Mouse (Mus musculus): ENCODE results near the gene Slc12a5. TPM values are rescaled to one million over a fixed set of nuclear protein-coding genes. Genes with fewer than 3 reads are reported as not detected.

Slc12a5 gene
- polyA plus RNA-seq, 1 experiment from 2014 or later, result 52.7 TPM

DNA sequence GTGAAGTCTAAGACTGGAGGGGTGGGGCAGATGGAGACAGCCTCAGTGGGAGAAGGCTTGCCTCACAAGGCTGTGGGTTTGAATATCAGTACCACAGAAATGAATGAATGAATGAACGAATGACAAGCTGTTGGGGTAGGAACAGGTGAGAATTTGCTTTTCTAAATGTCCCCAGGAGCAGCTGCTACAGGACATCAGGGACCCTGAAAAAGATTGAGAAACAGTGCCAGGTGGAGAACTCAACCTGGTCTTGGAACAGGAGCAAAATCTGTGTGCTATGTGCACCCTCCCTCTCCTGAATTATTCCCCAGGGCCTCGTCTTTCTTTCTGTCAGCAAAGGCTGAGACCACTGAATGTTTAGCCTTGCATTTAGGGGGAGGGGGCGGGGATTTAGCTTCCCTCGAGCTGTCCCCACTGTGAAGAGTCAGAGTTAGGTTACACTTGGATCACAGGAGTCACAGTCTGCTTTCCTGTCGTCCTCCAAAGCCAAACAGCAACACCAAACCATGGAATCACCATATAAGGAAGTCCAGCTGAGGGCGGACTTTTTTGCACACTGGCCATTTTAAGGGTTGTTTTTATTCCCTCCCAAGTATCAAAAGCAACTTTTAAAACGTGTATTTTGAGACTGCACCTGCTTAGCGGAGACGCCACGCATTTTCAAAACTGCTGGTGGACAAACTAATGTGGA lies 20.3 kb upstream of the Slc12a5 start, which contains the start of gene Mmp9:
Gene Mmp9, plus strand, starts transcription at position 641 of the 691 bp plus-strand sequence.
- H3K9ac ChIP-seq (ENCODE audit: low read depth, low read length), result peak within 1 kb of the TSS; percentile 52; the same call in 1 of the 2 replicates
- H3K27me3 ChIP-seq (replicated peaks; ENCODE audit: control insufficient read depth, insufficient read depth, low read length), result no peaks in the 10 kb centered on the region; the same call in none of the 2 replicates
- H3K4me1 ChIP-seq (ENCODE audit: control insufficient read depth, insufficient read depth, low read depth, low read length), result peaks cover 18% of the 10 kb centered on the region
- H3K9me3 ChIP-seq (ENCODE audit: control insufficient read depth, low read length), result no peaks in the 10 kb centered on the region
- no peak within 1 kb of the TSS for H3K4me3 ChIP-seq (ENCODE audit: low read length)
- WGBS, result 23% methylated on average over 10 of the region's 10 CpGs
- no peak for ATAC-seq
- peak within 1 kb of the TSS; percentile 76 for H3K27ac ChIP-seq (ENCODE audit: low read depth, low read length)
- H3K4me2 ChIP-seq (ENCODE audit: low read length), result peak within 1 kb of the TSS; percentile 64
- no peaks in the 10 kb centered on the region for H3K36me3 ChIP-seq (ENCODE audit: control insufficient read depth, insufficient read depth, low read length)

DNA sequence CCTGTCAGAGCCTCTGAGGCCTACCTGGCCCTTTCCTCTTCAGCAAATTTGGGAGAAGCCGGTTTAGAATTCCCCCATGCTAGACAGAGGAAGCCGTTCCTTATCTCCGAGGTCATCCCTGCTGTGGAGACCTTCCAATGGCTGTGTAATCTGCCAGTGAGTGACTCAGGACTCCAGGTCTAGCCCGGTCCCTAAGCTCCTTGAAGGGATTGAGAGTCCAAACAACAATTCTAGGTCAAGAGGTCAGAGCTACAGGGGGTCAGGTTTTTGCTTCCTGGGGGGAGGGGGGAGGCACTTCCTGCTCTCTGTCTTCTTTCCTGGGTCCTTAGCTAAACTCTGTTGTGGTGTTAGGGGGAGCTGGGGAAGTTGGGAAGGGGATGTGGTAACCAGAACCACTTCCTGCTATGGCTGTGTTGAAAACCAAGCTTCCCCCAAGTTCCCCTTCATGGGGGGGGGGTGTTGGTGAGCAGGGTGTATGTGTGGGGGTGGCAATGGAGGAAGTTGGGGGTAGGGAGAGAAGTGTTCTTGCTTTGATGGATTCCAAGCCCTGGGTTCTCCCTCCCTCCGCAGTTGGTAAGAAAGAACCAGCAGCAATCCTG lies 17.8 kb upstream of the Slc12a5 start:
- 28% methylated on average over 5 of the region's 5 CpGs for WGBS
- ATAC-seq, result no peak

DNA sequence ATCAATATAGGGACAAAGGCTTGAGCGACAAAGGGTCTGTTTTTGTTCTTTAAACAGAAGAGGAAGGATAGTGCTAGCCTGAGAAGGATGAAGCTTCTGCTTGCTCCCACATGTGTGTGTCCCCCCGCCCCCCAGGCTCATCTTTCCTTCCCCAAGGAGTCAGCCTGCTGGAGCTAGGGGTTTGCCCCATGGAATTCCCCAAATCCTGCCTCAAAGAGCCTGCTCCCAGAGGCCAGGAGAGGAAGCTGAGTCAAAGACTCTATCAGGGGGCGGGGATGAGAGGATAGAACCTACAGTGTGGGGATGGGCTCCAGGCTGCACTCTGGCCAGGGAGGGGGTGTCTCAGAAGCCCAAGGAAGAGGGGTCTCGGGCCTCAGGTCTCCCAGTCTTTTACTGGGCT lies 13.1 kb upstream of the Slc12a5 start:
- Histone ChIP-seq H3K4me3 (ENCODE audit: low read length) (no peak overlapping the region), H3K27me3 (replicated peaks; ENCODE audit: control insufficient read depth, insufficient read depth, low read length) (peaks cover 42% of the 10 kb centered on the region), H3K9ac (ENCODE audit: low read depth, low read length) (no peak overlapping the region), H3K9me3 (ENCODE audit: control insufficient read depth, low read length) (no peaks in the 10 kb centered on the region), H3K36me3 (ENCODE audit: control insufficient read depth, insufficient read depth, low read length) (no peaks in the 10 kb centered on the region), H3K27ac (ENCODE audit: low read depth, low read length) (no peak overlapping the region), H3K4me1 (ENCODE audit: control insufficient read depth, insufficient read depth, low read depth, low read length) (peaks cover 8% of the 10 kb centered on the region), H3K4me2 (ENCODE audit: low read length) (no peak overlapping the region)
- 29% methylated on average over 4 of the region's 4 CpGs for WGBS
- ATAC-seq, result no peak

More for the DNA sequence above, 17.8 kb upstream of the Slc12a5 start:
- Histone ChIP-seq H3K27ac (ENCODE audit: low read depth, low read length) (no peak overlapping the region), H3K27me3 (replicated peaks; ENCODE audit: control insufficient read depth, insufficient read depth, low read length) (peaks cover 3% of the 10 kb centered on the region), H3K9me3 (ENCODE audit: control insufficient read depth, low read length) (no peaks in the 10 kb centered on the region), H3K4me3 (ENCODE audit: low read length) (no peak overlapping the region), H3K9ac (ENCODE audit: low read depth, low read length) (no peak overlapping the region), H3K36me3 (ENCODE audit: control insufficient read depth, insufficient read depth, low read length) (no peaks in the 10 kb centered on the region), H3K4me1 (ENCODE audit: control insufficient read depth, insufficient read depth, low read depth, low read length) (peaks cover 18% of the 10 kb centered on the region), H3K4me2 (ENCODE audit: low read length) (no peak overlapping the region)

DNA sequence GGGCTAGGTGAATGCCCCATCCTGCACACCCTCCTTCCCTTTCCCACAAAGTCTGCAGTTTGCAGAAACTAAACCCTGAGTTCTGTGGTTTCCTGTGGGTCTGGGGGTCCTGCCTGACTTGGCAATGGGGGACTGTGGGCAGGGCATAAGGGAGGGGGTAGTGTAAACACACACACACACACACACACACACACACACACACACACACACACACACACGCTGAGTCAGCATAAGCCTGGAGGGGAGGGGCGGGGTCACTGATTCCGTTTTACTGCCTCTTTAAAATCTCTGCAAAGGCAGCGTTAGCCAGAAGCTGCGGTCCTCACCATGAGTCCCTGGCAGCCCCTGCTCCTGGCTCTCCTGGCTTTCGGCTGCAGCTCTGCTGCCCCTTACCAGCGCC lies 12.7 kb upstream of the Slc12a5 start:
- no peak overlapping the region for H3K27ac ChIP-seq (ENCODE audit: low read depth, low read length)
- peak overlapping the region; percentile 12; the same call in 1 of the 2 replicates for H3K4me3 ChIP-seq (ENCODE audit: low read length)
- WGBS, result 13% methylated on average over 7 of the region's 7 CpGs
- ATAC-seq, result no peak
- peak overlapping the region; percentile 35 for H3K9ac ChIP-seq (ENCODE audit: low read depth, low read length)
- peaks cover 45% of the 10 kb centered on the region for H3K27me3 ChIP-seq (replicated peaks; ENCODE audit: control insufficient read depth, insufficient read depth, low read length)
- no peaks in the 10 kb centered on the region for H3K36me3 ChIP-seq (ENCODE audit: control insufficient read depth, insufficient read depth, low read length)
- H3K4me2 ChIP-seq (ENCODE audit: low read length), result no peak overlapping the region
- no peaks in the 10 kb centered on the region for H3K9me3 ChIP-seq (ENCODE audit: control insufficient read depth, low read length)
- peaks cover 8% of the 10 kb centered on the region for H3K4me1 ChIP-seq (ENCODE audit: control insufficient read depth, insufficient read depth, low read depth, low read length)

DNA sequence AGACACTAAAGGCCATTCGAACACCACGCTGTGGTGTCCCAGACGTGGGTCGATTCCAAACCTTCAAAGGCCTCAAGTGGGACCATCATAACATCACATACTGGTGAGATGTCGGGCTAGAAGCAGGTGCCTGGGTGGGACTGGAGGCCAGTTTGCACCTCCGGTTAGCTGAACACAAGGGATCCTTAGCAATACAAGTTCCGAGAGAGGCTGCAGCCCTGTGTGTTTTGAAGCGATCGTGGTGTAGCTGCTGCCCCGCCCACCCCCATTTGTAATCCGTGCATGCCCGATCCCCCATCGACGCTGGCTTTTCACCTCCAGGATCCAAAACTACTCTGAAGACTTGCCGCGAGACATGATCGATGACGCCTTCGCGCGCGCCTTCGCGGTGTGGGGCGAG lies 11.6 kb upstream of the Slc12a5 start:
- 8% methylated on average over 25 of the region's 25 CpGs for WGBS
- Histone ChIP-seq H3K4me2 (ENCODE audit: low read length) (peak overlapping the region; percentile 47), H3K9ac (ENCODE audit: low read depth, low read length) (peak overlapping the region; percentile 31; the same call in 1 of the 2 replicates), H3K27ac (ENCODE audit: low read depth, low read length) (no peak overlapping the region), H3K4me1 (ENCODE audit: control insufficient read depth, insufficient read depth, low read depth, low read length) (peaks cover 14% of the 10 kb centered on the region), H3K36me3 (ENCODE audit: control insufficient read depth, insufficient read depth, low read length) (no peaks in the 10 kb centered on the region), H3K27me3 (replicated peaks; ENCODE audit: control insufficient read depth, insufficient read depth, low read length) (peaks cover 45% of the 10 kb centered on the region), H3K4me3 (ENCODE audit: low read length) (peak overlapping the region; percentile 27), H3K9me3 (ENCODE audit: control insufficient read depth, low read length) (no peaks in the 10 kb centered on the region)
- no peak for ATAC-seq

DNA sequence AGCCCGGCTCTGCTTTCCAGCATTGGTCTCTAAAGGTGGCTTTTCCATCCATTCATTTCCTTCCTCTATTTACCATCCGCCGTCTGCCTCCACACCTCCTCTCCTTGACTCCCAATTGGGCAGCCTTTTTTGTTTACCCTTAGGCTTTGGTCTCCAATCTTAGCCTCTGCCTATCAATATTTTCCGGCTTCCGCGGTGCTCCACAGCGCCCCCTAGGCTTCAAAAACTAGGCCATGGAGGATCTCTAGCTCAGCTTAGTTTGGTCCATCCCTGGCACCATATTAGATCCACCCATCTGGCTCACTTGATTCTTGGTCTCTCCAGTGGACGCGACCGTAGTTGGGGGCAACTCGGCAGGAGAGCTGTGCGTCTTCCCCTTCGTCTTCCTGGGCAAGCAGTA lies 10.1 kb upstream of the Slc12a5 start:
- H3K9ac ChIP-seq (ENCODE audit: low read depth, low read length), result no peak overlapping the region
- no peak for ATAC-seq
- no peak overlapping the region; the same call in 1 of the 2 replicates for H3K4me2 ChIP-seq (ENCODE audit: low read length)
- H3K4me3 ChIP-seq (ENCODE audit: low read length), result no peak overlapping the region
- H3K27ac ChIP-seq (ENCODE audit: low read depth, low read length), result no peak overlapping the region
- H3K27me3 ChIP-seq (replicated peaks; ENCODE audit: control insufficient read depth, insufficient read depth, low read length), result peaks cover 45% of the 10 kb centered on the region
- peaks cover 14% of the 10 kb centered on the region for H3K4me1 ChIP-seq (ENCODE audit: control insufficient read depth, insufficient read depth, low read depth, low read length)
- H3K36me3 ChIP-seq (ENCODE audit: control insufficient read depth, insufficient read depth, low read length), result no peaks in the 10 kb centered on the region
- H3K9me3 ChIP-seq (ENCODE audit: control insufficient read depth, low read length), result no peaks in the 10 kb centered on the region
- WGBS, result 27% methylated on average over 13 of the region's 13 CpGs

DNA sequence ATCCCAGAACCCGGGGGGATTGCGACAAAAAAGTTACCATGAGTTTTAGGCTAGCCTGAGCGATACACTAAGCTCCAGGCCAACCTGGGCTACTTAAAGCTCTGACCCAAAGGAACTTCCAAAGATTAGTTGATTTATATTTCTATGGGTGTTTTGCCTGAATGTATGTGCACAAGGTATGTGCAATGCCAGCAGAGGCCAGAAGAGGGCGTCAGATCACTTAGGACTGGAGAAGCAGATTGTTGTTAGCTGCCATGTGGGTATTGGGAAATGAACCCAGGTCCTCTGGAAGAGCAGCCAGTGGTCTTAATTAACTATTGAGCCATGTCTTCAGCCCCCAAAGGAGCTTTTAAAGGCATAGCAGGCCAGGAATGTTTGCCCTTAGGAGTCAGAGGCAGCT lies 8.9 kb upstream of the Slc12a5 start:
- WGBS, result 80% methylated on average over 4 of the region's 4 CpGs
- peaks cover 45% of the 10 kb centered on the region for H3K27me3 ChIP-seq (replicated peaks; ENCODE audit: control insufficient read depth, insufficient read depth, low read length)

DNA sequence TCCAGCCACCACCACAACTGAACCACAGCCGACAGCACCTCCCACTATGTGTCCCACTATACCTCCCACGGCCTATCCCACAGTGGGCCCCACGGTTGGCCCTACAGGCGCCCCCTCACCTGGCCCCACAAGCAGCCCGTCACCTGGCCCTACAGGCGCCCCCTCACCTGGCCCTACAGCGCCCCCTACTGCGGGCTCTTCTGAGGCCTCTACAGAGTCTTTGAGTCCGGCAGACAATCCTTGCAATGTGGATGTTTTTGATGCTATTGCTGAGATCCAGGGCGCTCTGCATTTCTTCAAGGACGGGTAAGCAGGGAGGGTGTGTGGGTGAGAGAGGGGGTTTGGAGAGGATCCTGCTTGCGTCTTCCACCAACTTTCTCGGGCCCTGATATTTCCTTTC lies 8.2 kb upstream of the Slc12a5 start:
- no peak for ATAC-seq
- no peaks in the 10 kb centered on the region for H3K36me3 ChIP-seq (ENCODE audit: control insufficient read depth, insufficient read depth, low read length)
- H3K9me3 ChIP-seq (ENCODE audit: control insufficient read depth, low read length), result no peaks in the 10 kb centered on the region
- no peak overlapping the region for H3K4me3 ChIP-seq (ENCODE audit: low read length)
- peaks cover 14% of the 10 kb centered on the region for H3K4me1 ChIP-seq (ENCODE audit: control insufficient read depth, insufficient read depth, low read depth, low read length)
- no peak overlapping the region for H3K27ac ChIP-seq (ENCODE audit: low read depth, low read length)
- no peak overlapping the region for H3K4me2 ChIP-seq (ENCODE audit: low read length)
- no peak overlapping the region for H3K9ac ChIP-seq (ENCODE audit: low read depth, low read length)
- H3K27me3 ChIP-seq (replicated peaks; ENCODE audit: control insufficient read depth, insufficient read depth, low read length), result peaks cover 45% of the 10 kb centered on the region
- WGBS, result 37% methylated on average over 13 of the region's 13 CpGs

More for the DNA sequence above, 8.9 kb upstream of the Slc12a5 start:
- Histone ChIP-seq H3K4me2 (ENCODE audit: low read length) (no peak overlapping the region), H3K36me3 (ENCODE audit: control insufficient read depth, insufficient read depth, low read length) (no peaks in the 10 kb centered on the region), H3K9ac (ENCODE audit: low read depth, low read length) (no peak overlapping the region), H3K27ac (ENCODE audit: low read depth, low read length) (no peak overlapping the region), H3K9me3 (ENCODE audit: control insufficient read depth, low read length) (no peaks in the 10 kb centered on the region), H3K4me3 (ENCODE audit: low read length) (no peak overlapping the region), H3K4me1 (ENCODE audit: control insufficient read depth, insufficient read depth, low read depth, low read length) (peaks cover 14% of the 10 kb centered on the region)
- ATAC-seq, result no peak

DNA sequence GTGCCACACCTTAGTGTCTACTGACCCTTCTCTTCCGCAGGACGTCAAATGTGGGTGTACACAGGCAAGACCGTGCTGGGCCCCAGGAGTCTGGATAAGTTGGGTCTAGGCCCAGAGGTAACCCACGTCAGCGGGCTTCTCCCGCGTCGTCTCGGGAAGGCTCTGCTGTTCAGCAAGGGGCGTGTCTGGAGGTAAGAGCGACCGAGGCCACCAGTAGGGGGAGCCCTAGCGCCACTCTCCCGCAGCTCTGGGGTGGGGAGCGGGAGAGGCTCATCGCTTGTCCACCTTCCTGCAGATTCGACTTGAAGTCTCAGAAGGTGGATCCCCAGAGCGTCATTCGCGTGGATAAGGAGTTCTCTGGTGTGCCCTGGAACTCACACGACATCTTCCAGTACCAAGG lies 7.4 kb upstream of the Slc12a5 start:
- peaks cover 12% of the 10 kb centered on the region for H3K4me1 ChIP-seq (ENCODE audit: control insufficient read depth, insufficient read depth, low read depth, low read length)
- peak overlapping the region; percentile 37; the same call in 1 of the 2 replicates for H3K9ac ChIP-seq (ENCODE audit: low read depth, low read length)
- H3K36me3 ChIP-seq (ENCODE audit: control insufficient read depth, insufficient read depth, low read length), result no peaks in the 10 kb centered on the region
- H3K4me3 ChIP-seq (ENCODE audit: low read length), result no peak overlapping the region
- peak; percentile 85 for ATAC-seq
- H3K4me2 ChIP-seq (ENCODE audit: low read length), result peak overlapping the region; percentile 44
- peaks cover 38% of the 10 kb centered on the region for H3K27me3 ChIP-seq (replicated peaks; ENCODE audit: control insufficient read depth, insufficient read depth, low read length)
- no peak overlapping the region for H3K27ac ChIP-seq (ENCODE audit: low read depth, low read length)
- WGBS, result under 1% methylated on average over 21 of the region's 21 CpGs
- no peaks in the 10 kb centered on the region for H3K9me3 ChIP-seq (ENCODE audit: control insufficient read depth, low read length)
